Mouse (Mus musculus) forebrain, embryonic 11.5 days (tissue): ENCODE data around the gene Gm12216. TPM values are rescaled to one million over a fixed set of nuclear protein-coding genes. Genes with fewer than 3 reads are reported as not detected.
A peak's percentile ranks its signal among the peaks of the same experiment; 100 is the strongest.

Experiments used
- ATAC-seq: fragments of 200-750 bp; cut with Nextera tagmentation; replicated peaks from 2 replicates; pipeline ENCODE4 v1.8.0; 2017; ENCODE audit warnings: moderate TSS enrichment; ENCODE audit not compliant: low FRiP score
- DNase-seq: peaks from one replicate; pipeline ENCODE4 v3.0.0-alpha.2; 2017; ENCODE audit warnings: low spot score
- H3K27ac ChIP-seq: fragments of 300-500 bp; sonication (generic); 2 replicates; pipeline ENCODE4 v1.5.1; 2014; ENCODE audit warnings: low read depth, low read length
- H3K27me3 ChIP-seq: fragments of 300-500 bp; sonication (generic); 2 replicates; pipeline ENCODE4 v1.6.1; 2014; ENCODE audit warnings: mild to moderate bottlenecking, low read length, mixed read lengths; ENCODE audit not compliant: control insufficient read depth, insufficient read depth
- H3K36me3 ChIP-seq: fragments of 300-500 bp; sonication (generic); 2 replicates; pipeline ENCODE4 v1.6.1; 2014; ENCODE audit warnings: mild to moderate bottlenecking, low read length, moderate library complexity, mixed read lengths; ENCODE audit not compliant: control insufficient read depth, insufficient read depth
- H3K4me1 ChIP-seq: fragments of 300-500 bp; sonication (generic); replicated peaks from 2 replicates; pipeline ENCODE4 v1.6.1; 2014; ENCODE audit warnings: low read length, mixed read lengths; ENCODE audit not compliant: control insufficient read depth, insufficient read depth
- H3K4me2 ChIP-seq: fragments of 300-500 bp; sonication (generic); 2 replicates; pipeline ENCODE4 v1.6.1; 2014; ENCODE audit warnings: low read depth, mild to moderate bottlenecking, low read length, moderate library complexity, mixed read lengths; ENCODE audit not compliant: severe bottlenecking
- H3K4me3 ChIP-seq: fragments of 300-500 bp; sonication (generic); 2 replicates; pipeline ENCODE4 v1.5.1; 2014; ENCODE audit warnings: low read depth, low read length
- H3K9ac ChIP-seq: fragments of 300-500 bp; sonication (generic); 2 replicates; pipeline ENCODE4 v1.6.1; 2014; ENCODE audit warnings: low read length
- H3K9me3 ChIP-seq: fragments of 300-500 bp; sonication (generic); 2 replicates; pipeline ENCODE4 v1.6.1; 2016; ENCODE audit warnings: low read length, mixed read lengths; ENCODE audit not compliant: control insufficient read depth
- WGBS: fragments of 180-500 bp; shearing (Covaris S2); extraction: QIAGEN DNeasy Blood & Tissue Kit; methylation state at CpG from one replicate; pipeline ENCODE4 v1.1.7; 2014; 5-methylcytosine and 5-hydroxymethylcytosine counted together
- polyA plus RNA-seq: library from polyadenylated mRNA; unstranded; fragments of >200 nt; fragmentation: Nextera tagmentation; extraction: Ambion mirVana; gene quantifications from 2 replicates; pipeline ENCODE4 v1.2.1, GENCODE M21; 2014

Gm12216 gene
- polyA plus RNA-seq, 1 experiment from 2014 or later = not detected

- Histone ChIP-seq H3K4me2 (peak within 1 kb of the TSS; percentile 94), H3K4me1 (peaks cover 3% of the 10 kb centered on the region; the same call in 1 of the 2 replicates), H3K4me3 (peak within 1 kb of the TSS; percentile 65), H3K9ac (peak within 1 kb of the TSS; percentile 64), H3K9me3 (no peaks in the 10 kb centered on the region), H3K36me3 (no peaks in the 10 kb centered on the region), H3K27ac (no peak within 1 kb of the TSS), H3K27me3 (peaks cover 5% of the 10 kb centered on the region; the same call in 1 of the 2 replicates)
- ATAC-seq = peak; percentile 95
- DNase-seq = peak; percentile 92
- under 1% methylated on average over 40 of the region's 40 CpGs for WGBS
These were observed 89.3 kb downstream of the Gm12216 start, which contains the start of gene Irf1 for GRCm38 (mm10) chr11:53769760-53770124. Gene Irf1 (plus strand): TSS chr11:53770014.

GRCm38 (mm10) chr11:53769185-53769576 lies 89.9 kb downstream of the Gm12216 start:
- Histone ChIP-seq H3K27ac (no peak overlapping the region), H3K4me3 (peak overlapping the region; percentile 65; the same call in 1 of the 2 replicates), H3K27me3 (peaks cover 5% of the 10 kb centered on the region; the same call in 1 of the 2 replicates), H3K9me3 (no peaks in the 10 kb centered on the region), H3K4me1 (peaks cover 3% of the 10 kb centered on the region; the same call in 1 of the 2 replicates), H3K4me2 (peak overlapping the region; percentile 94), H3K9ac (peak overlapping the region; percentile 43; the same call in 1 of the 2 replicates), H3K36me3 (no peaks in the 10 kb centered on the region)
- 63% methylated on average over 12 of the region's 12 CpGs for WGBS
- ATAC-seq (no peak), DNase-seq (no peak)

GRCm38 (mm10) chr11:53768422-53769184 lies 90.5 kb downstream of the Gm12216 start:
- peaks cover 5% of the 10 kb centered on the region; the same call in 1 of the 2 replicates for H3K27me3 ChIP-seq
- peaks cover 7% of the 10 kb centered on the region; the same call in 1 of the 2 replicates for H3K4me1 ChIP-seq
- H3K4me3 ChIP-seq = no peak overlapping the region
- H3K9me3 ChIP-seq = no peaks in the 10 kb centered on the region
- H3K9ac ChIP-seq = no peak overlapping the region
- H3K4me2 ChIP-seq = no peak overlapping the region
- H3K27ac ChIP-seq = no peak overlapping the region
- H3K36me3 ChIP-seq = no peaks in the 10 kb centered on the region
- 81% methylated on average over 13 of the region's 13 CpGs for WGBS
- DNase-seq (no peak), ATAC-seq (no peak)

GRCm38 (mm10) chr11:53764581-53764980 lies 94.5 kb downstream of the Gm12216 start:
- ATAC-seq = no peak
- Histone ChIP-seq H3K9me3 (no peaks in the 10 kb centered on the region), H3K36me3 (no peaks in the 10 kb centered on the region), H3K27ac (no peak overlapping the region), H3K4me2 (no peak overlapping the region), H3K4me1 (peaks cover 23% of the 10 kb centered on the region), H3K4me3 (no peak overlapping the region), H3K9ac (no peak overlapping the region), H3K27me3 (peaks cover 12% of the 10 kb centered on the region; the same call in 1 of the 2 replicates)
- DNase-seq = peak; percentile 49
- 45% methylated on average over 5 of the region's 5 CpGs for WGBS

GRCm38 (mm10) chr11:53763496-53764140 lies 95.4 kb downstream of the Gm12216 start:
- Histone ChIP-seq H3K27ac (peak overlapping the region; percentile 18; the same call in 1 of the 2 replicates), H3K4me3 (peak overlapping the region; percentile 24), H3K4me1 (peaks cover 25% of the 10 kb centered on the region), H3K4me2 (peak overlapping the region; percentile 67), H3K9ac (peak overlapping the region; percentile 56), H3K27me3 (peaks cover 12% of the 10 kb centered on the region; the same call in 1 of the 2 replicates), H3K36me3 (no peaks in the 10 kb centered on the region), H3K9me3 (no peaks in the 10 kb centered on the region)
- 4% methylated on average over 33 of the region's 33 CpGs for WGBS
- peak; percentile 61 for ATAC-seq
- DNase-seq = peak; percentile 81

GRCm38 (mm10) chr11:53762827-53763495 lies 96.1 kb downstream of the Gm12216 start:
- peak; percentile 63 for DNase-seq
- Histone ChIP-seq H3K9me3 (no peaks in the 10 kb centered on the region), H3K4me3 (peak overlapping the region; percentile 24; the same call in 1 of the 2 replicates), H3K4me1 (peaks cover 25% of the 10 kb centered on the region), H3K36me3 (no peaks in the 10 kb centered on the region), H3K27me3 (peaks cover 9% of the 10 kb centered on the region; the same call in 1 of the 2 replicates), H3K27ac (no peak overlapping the region; the same call in 1 of the 2 replicates), H3K4me2 (peak overlapping the region; percentile 67), H3K9ac (peak overlapping the region; percentile 56)
- WGBS = 7% methylated on average over 23 of the region's 23 CpGs
- ATAC-seq = peak; percentile 25; the same call in 1 of the 2 replicates

GRCm38 (mm10) chr11:53762426-53762825 lies 96.6 kb downstream of the Gm12216 start:
- DNase-seq = no peak
- Histone ChIP-seq H3K4me1 (peaks cover 25% of the 10 kb centered on the region), H3K4me2 (peak overlapping the region; percentile 67; the same call in 1 of the 2 replicates), H3K27ac (no peak overlapping the region), H3K9me3 (no peaks in the 10 kb centered on the region), H3K9ac (no peak overlapping the region), H3K36me3 (no peaks in the 10 kb centered on the region), H3K27me3 (peaks cover 9% of the 10 kb centered on the region; the same call in 1 of the 2 replicates), H3K4me3 (no peak overlapping the region)
- no peak for ATAC-seq
- 73% methylated on average over 2 of the region's 2 CpGs for WGBS

GRCm38 (mm10) chr11:53761822-53762221 lies 97.2 kb downstream of the Gm12216 start:
- H3K9ac ChIP-seq = no peak overlapping the region

More at GRCm38 (mm10) chr11:53761822-53762221, 97.2 kb downstream of the Gm12216 start:
- no peak overlapping the region for H3K27ac ChIP-seq
- no peaks in the 10 kb centered on the region for H3K9me3 ChIP-seq
- ATAC-seq = no peak
- no peak for DNase-seq
- H3K4me3 ChIP-seq = no peak overlapping the region
- H3K4me1 ChIP-seq = peaks cover 25% of the 10 kb centered on the region
- H3K36me3 ChIP-seq = no peaks in the 10 kb centered on the region
- no peak overlapping the region for H3K4me2 ChIP-seq
- peaks cover 9% of the 10 kb centered on the region; the same call in 1 of the 2 replicates for H3K27me3 ChIP-seq
- 57% methylated on average over 2 of the region's 2 CpGs for WGBS
